Mouse (Mus musculus) left cerebral cortex, postnatal 10 days (tissue): ENCODE results near the gene Acer2. TPM values are rescaled to one million over a fixed set of nuclear protein-coding genes. Genes with fewer than 3 reads are reported as not detected.
"Not testable (repeated sequence)": the region's sequence is repeated elsewhere in the genome, so short reads cannot be mapped to it uniquely, and the experiment has no call there.

ENCODE experiments used
- DNase-seq, 2 experiments: peaks; one replicate each; pipeline ENCODE4 v3.0.0; 2021 to 2022; ENCODE audit warnings: low spot score in 2 of 2, mixed read lengths in 1 of 2; ENCODE audit errors: extremely low spot score in 1 of 2
- intact Hi-C: fragments of 180-260 bp; cut with DNase I; formaldehyde crosslinking; loops from one replicate; pipeline ENCODE4 v1.15.1; 2025
- total RNA-seq, 2 experiments: library from RNA; stranded (reverse); gene quantifications; 2 replicates each; pipeline ENCODE4 v1.2.3; 2021

Acer2 gene
- total RNA-seq, result 1 to 10 TPM; 3.0 to 5.3 TPM

DNA sequence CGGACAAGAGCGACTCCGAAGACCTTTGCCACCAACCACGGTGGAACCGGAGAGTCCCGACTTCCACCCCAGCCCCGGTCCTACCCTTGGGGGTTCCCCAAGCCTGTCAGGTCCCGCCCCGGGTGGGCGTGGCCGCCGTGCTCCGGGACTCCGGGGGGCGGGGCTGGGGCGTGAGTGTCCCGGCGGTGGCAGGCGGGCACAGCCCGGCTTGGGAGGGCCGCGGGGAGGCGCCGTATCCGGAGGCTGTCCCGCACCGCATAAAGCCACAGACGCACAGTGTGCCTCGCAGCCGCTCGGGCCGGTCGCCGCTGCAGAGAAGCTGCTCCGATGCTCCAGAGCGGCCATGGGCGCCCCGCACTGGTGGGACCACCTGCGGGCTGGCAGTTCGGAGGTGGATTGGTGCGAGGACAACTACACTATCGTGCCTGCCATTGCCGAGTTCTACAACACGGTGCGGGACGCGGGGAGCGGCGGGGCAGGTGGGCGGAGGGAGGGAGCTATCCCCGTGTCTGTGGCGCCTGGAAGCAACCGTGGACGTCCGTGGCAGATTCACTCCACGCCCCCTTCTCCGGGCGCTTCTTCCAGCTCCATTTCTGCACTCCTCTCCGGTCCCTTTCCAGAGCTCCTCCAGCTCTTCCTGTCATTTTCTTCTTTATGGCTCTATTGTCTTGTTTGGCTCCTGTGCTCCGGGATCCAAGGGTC lies at the start of gene Acer2:
TSS of gene Acer2 (plus strand) at position 251 of the 702 bp plus-strand sequence.
- intact Hi-C loops, result no loop called here
- DNase-seq, result peak; percentile 43 to 95

GRCm38 (mm10) chr4:86825143-86825542 lies 49.1 kb upstream of the Acer2 start:
- no peak for DNase-seq
- intact Hi-C loops, result no loop called here

- DNase-seq, result no peak
- intact Hi-C loops, result no loop called here
Observed at GRCm38 (mm10) chr4:86831896-86832295, 42.3 kb upstream of the Acer2 start.

DNA sequence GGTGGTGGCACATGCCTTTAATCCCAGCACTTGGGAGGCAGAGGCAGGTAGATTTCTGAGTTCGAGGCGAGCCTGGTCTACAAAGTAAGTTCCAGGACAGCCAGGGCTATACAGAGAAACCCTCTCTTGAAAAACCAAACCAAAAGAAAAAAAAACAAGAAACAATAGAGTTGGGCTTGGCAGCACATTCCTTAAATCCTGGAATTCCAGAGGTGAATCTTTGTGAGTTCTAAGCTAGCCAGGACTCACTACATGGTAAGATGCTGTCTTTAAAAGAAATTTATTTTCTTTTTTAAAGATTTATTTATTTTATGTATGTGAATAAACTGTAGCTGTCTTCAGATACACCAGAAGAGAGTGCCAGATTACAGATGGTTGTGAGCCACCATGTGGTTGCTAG lies 33.1 kb upstream of the Acer2 start:
- DNase-seq, intact Hi-C loops: not testable (repeated sequence)

DNA sequence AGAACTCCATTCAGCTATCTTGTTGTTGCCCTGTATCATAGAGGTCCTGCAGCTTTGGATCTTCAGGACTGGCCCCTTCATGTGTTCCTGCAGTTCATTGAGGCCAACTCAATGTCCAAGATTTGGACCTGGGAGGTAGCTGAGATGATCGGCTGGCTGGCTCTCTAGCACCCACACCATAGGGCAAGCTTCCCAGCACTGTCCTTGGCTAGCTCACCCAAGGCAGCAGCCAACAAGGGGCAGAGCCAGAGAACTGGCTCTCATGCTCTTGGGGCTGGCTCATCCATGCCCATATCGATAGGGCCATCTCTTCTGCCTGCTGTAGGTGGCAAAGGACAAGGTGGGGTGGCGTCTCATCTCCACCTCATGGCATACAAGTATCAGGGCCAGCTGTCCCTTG lies 28.8 kb upstream of the Acer2 start:
- DNase-seq, result no peak
- intact Hi-C loops, result no loop called here

DNA sequence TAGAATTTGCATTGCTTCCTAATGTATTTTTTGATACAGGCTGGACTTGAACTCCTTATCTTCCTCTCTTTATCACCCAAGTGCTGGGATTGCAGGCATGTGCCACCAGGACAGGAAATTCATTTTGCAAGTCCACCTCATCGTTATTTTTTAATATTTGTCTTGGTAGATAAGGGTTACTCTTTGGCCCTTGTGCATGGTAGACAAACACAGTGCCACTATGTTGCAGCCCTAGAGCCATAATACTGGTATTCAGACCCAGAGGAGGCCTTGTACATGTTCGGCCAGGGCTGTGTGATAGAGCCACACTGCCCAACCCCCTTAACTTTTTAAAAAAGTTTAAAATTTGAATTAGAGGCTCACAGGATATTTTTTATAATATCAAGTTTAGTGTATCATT lies 26.9 kb upstream of the Acer2 start:
- DNase-seq, result no peak

GRCm38 (mm10) chr4:86851331-86851730 lies 22.9 kb upstream of the Acer2 start:
- DNase-seq, result no peak
- intact Hi-C loops, result no loop called here

More for the DNA sequence above, 26.9 kb upstream of the Acer2 start:
- intact Hi-C loops, result no loop called here

GRCm38 (mm10) chr4:86852018-86852417 lies 22.2 kb upstream of the Acer2 start:
- DNase-seq, result no peak
- intact Hi-C loops, result no loop called here

DNA sequence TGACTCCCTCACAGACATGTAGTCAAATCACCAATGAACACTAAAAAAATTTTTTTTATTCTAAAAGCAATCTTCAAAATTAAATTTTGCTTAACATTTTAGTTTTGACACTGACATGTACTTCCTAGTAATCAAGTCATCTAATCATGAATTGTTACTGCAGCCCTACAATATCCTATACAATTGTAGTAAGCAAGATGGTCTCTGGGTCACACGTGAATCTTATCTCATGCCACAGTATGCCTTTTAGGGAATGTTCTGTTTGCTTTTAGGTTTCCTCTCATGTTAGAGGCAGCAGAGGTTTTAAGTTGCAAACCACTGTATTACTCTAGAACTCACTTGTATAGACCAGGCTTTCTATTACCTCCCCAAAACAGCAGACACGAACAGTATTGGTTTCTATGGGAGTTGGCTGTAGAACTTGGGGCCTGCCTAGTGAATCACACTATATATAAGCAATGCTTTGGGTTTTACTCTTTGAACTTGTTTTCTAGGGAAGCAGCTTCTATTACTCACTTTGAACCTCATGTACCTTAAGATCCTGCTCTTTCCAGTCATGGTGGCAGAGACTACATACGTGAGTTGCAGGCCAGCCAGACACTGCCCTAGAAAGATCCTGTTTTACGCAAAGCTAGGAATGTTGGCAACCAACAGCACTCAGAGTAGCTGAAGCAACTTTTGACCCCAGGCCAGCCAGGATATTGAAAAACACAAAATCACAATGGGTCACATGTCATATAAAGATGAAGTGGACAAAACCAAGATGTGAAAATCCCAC lies 21.2 kb upstream of the Acer2 start:
- DNase-seq, result no peak
- intact Hi-C loops, result no loop called here

DNA sequence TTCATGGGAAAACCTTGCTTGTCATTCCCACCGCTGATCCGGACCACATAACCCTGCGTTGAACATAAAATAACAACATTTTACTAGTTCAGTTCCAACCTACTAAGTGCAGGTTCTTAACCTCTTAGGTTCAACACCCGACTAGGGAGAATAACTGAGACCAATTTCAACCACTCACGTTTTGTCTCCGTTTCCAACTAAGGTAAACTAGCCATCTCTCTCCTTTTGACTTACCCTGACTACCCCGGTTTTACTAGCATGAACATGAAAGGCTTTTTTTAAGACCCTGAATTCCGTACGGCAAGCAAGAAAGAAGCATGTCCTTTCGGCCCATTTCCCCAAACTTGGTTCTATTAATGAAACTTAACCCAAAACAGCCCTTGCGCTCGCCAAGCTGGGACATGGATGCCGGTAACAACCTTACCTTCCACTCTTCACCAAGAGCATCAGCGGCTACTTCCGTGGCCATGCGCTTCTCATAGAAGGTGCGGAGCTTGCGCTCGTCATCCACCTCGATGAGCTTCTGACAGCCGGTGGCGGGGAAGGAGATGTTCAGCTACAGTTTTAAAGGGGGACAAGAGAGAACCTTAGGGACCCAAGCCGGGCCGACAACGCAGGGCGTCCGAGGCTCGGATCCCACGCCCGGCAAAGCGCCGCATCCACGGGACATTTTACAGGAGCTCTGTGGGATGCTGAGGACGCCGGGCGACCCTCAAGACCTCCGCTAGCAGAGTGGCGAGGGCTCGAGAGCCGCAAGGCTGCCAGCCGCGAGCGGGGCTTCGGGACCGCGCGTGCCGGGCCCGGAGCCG lies 17.7 kb upstream of the Acer2 start:
- intact Hi-C loops, result no loop called here
- peak in 1 of 2 experiments; percentile 11 for DNase-seq

- intact Hi-C loops, result no loop called here
- peak; percentile 96 to 97 for DNase-seq
Observed at GRCm38 (mm10) chr4:86857113-86858069, 16.8 kb upstream of the Acer2 start, which contains the start of gene Rps6. Gene Rps6, minus strand, starts transcription at chr4:86857412.

- intact Hi-C loops, result no loop called here
- DNase-seq, result no peak
Observed at GRCm38 (mm10) chr4:86858070-86858440, 16.1 kb upstream of the Acer2 start.

- intact Hi-C loops, result no loop called here
- no peak for DNase-seq
Observed at GRCm38 (mm10) chr4:86864087-86864486, 10.1 kb upstream of the Acer2 start.

GRCm38 (mm10) chr4:86871988-86872387 lies 2.2 kb upstream of the Acer2 start:
- intact Hi-C loops, result no loop called here

GRCm38 (mm10) chr4:86873072-86873471 lies 1.1 kb upstream of the Acer2 start:
- intact Hi-C loops, result no loop called here
- DNase-seq, result peak in 1 of 2 experiments; percentile 17

More at GRCm38 (mm10) chr4:86871988-86872387, 2.2 kb upstream of the Acer2 start:
- no peak for DNase-seq

- no peak for DNase-seq
- intact Hi-C loops, result no loop called here
Observed at GRCm38 (mm10) chr4:86879477-86879876, 5.3 kb downstream of the Acer2 start.

- no peak for DNase-seq
- intact Hi-C loops, result no loop called here
Observed at GRCm38 (mm10) chr4:86881178-86881577, 7.0 kb downstream of the Acer2 start.

DNA sequence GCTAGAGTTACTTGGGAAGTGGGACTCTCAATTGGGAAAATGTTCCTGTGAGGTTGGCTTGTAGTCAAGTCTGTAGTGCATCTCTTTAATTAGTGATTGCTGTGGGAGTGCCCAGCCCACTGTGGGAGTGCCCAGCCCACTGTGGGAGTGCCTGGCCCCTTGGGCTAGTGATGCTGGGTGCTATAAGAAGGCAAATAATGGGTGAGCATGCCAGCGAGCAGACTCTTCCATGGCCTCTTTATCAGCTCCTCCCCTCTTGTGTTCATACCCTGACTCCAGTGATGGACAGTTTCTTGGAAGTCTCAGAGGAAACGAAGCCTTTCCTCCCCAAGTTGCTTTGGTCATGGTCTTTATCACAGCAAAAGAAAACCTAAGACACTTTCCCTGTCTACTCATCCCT lies 8.2 kb downstream of the Acer2 start:
- DNase-seq, result no peak
- intact Hi-C loops, result no loop called here
